Mouse (Mus musculus): ENCODE data around the gene Stfa2. TPM values are rescaled to one million over a fixed set of nuclear protein-coding genes. Genes with fewer than 3 reads are reported as not detected.
"Not testable (repeated sequence)": the region's sequence is repeated elsewhere in the genome, so short reads cannot be mapped to it uniquely, and the experiment has no call there.

Stfa2 gene
- not detected in 2 replicates for polyA plus RNA-seq (2014; fragmentation: Nextera tagmentation; extraction: Ambion mirVana)

- no peaks in the 10 kb centered on the region for H3K4me1 ChIP-seq (ENCODE audit: control insufficient read depth, insufficient read depth, low read length)
- ATAC-seq (replicated peaks; ENCODE audit: insufficient number of reproducible peaks, low FRiP score, low TSS enrichment, low read depth) = no peak
Observed at GRCm38 (mm10) chr16:36408357-36408756, at the start of gene Stfa2. Stfa2 (minus strand) TSS chr16:36408457.

GRCm38 (mm10) chr16:36455342-36455802, 47.1 kb upstream of the Stfa2 start, which contains the start of gene Stfa3:
Stfa3 (minus strand) TSS chr16:36455392.
- no peak for ATAC-seq (replicated peaks; ENCODE audit: insufficient number of reproducible peaks, low FRiP score, low TSS enrichment, low read depth)
- no peaks in the 10 kb centered on the region for H3K27me3 ChIP-seq (ENCODE audit: control insufficient read depth, insufficient read depth, low read length)

More at GRCm38 (mm10) chr16:36408357-36408756, at the start of gene Stfa2:
- Histone ChIP-seq H3K4me3 (ENCODE audit: low read depth, low read length) (no peak within 1 kb of the TSS), H3K27me3 (ENCODE audit: control insufficient read depth, insufficient read depth, low read length) (no peaks in the 10 kb centered on the region), H3K36me3 (replicated peaks; ENCODE audit: control insufficient read depth, insufficient read depth, low read depth, low read length) (no peaks in the 10 kb centered on the region), H3K4me2 (ENCODE audit: low read depth, low read length) (no peak within 1 kb of the TSS), H3K9ac (replicated peaks; ENCODE audit: low read length) (no peak within 1 kb of the TSS), H3K9me3 (replicated peaks; ENCODE audit: control insufficient read depth, low read length) (no peaks in the 10 kb centered on the region), H3K27ac (replicated peaks; ENCODE audit: low read depth, low read length) (no peak within 1 kb of the TSS)
- no peak for DNase-seq (ENCODE audit: low spot score)

DNA sequence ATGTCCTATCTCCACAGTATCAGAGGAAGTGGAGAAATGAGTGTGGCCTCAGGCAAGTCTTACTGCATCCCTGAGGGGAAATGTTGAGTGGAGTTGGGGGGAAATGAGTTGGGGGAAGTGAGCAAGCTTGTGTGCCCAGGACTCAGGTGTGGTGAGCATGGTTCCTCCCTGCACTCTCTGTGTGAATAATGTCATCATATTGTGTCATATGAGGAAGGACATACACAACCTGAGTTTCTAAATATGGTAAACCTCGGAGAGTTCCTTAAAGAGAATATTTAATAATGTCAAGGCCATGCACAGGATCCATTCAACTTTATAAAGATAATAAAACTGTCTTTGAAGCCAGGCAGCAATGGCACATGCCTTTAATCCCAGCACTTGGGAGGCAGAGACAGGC, 12.7 kb upstream of the Stfa2 start:
- 89% methylated on average over 1 of the region's 1 CpGs for WGBS
- H3K4me2 ChIP-seq (ENCODE audit: low read depth, low read length); H3K4me3 ChIP-seq (ENCODE audit: low read depth, low read length); H3K27ac ChIP-seq (replicated peaks; ENCODE audit: low read depth, low read length); H3K4me1 ChIP-seq (ENCODE audit: control insufficient read depth, insufficient read depth, low read length); H3K27me3 ChIP-seq (ENCODE audit: control insufficient read depth, insufficient read depth, low read length); DNase-seq (ENCODE audit: low spot score); ATAC-seq (replicated peaks; ENCODE audit: insufficient number of reproducible peaks, low FRiP score, low TSS enrichment, low read depth); H3K9ac ChIP-seq (replicated peaks; ENCODE audit: low read length); H3K9me3 ChIP-seq (replicated peaks; ENCODE audit: control insufficient read depth, low read length); H3K36me3 ChIP-seq (replicated peaks; ENCODE audit: control insufficient read depth, insufficient read depth, low read depth, low read length): not testable (repeated sequence)

More at GRCm38 (mm10) chr16:36455342-36455802, 47.1 kb upstream of the Stfa2 start, which contains the start of gene Stfa3:
- DNase-seq (ENCODE audit: low spot score) = no peak
- H3K27ac ChIP-seq (replicated peaks; ENCODE audit: low read depth, low read length) = no peak within 1 kb of the TSS
- no peak within 1 kb of the TSS for H3K4me2 ChIP-seq (ENCODE audit: low read depth, low read length)
- no peak within 1 kb of the TSS for H3K4me3 ChIP-seq (ENCODE audit: low read depth, low read length)
- H3K36me3 ChIP-seq (replicated peaks; ENCODE audit: control insufficient read depth, insufficient read depth, low read depth, low read length) = no peaks in the 10 kb centered on the region
- no peak within 1 kb of the TSS for H3K9ac ChIP-seq (replicated peaks; ENCODE audit: low read length)
- H3K9me3 ChIP-seq (replicated peaks; ENCODE audit: control insufficient read depth, low read length) = no peaks in the 10 kb centered on the region
- 78% methylated on average over 4 of the region's 4 CpGs for WGBS
- H3K4me1 ChIP-seq (ENCODE audit: control insufficient read depth, insufficient read depth, low read length) = no peaks in the 10 kb centered on the region

DNA sequence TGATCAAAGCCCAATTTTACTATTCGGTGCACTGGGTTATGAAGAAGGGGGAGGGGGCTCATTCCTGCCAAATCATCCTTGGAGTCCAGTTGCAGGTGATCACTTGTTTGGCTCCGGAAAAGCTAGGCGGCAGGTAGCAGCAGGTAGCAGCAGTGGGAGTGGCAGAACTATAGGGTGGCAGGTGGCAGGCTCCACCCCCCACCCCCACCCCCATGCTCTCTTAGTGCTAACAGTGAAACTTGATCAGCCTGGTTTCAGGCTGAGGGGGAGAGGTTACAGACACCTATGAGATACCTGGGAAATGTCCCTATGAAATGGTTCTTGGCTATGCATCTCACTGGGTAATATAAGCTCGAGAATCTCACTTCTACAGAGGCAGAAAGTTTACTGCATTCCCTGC, 19.2 kb downstream of the Stfa2 start:
- H3K4me2 ChIP-seq (ENCODE audit: low read depth, low read length) = no peak overlapping the region
- no peak overlapping the region for H3K27ac ChIP-seq (replicated peaks; ENCODE audit: low read depth, low read length)
- ATAC-seq (replicated peaks; ENCODE audit: insufficient number of reproducible peaks, low FRiP score, low TSS enrichment, low read depth) = no peak
- no peak overlapping the region for H3K4me3 ChIP-seq (ENCODE audit: low read depth, low read length)
- H3K27me3 ChIP-seq (ENCODE audit: control insufficient read depth, insufficient read depth, low read length) = no peaks in the 10 kb centered on the region
- no peaks in the 10 kb centered on the region for H3K4me1 ChIP-seq (ENCODE audit: control insufficient read depth, insufficient read depth, low read length)
- no peak overlapping the region for H3K9ac ChIP-seq (replicated peaks; ENCODE audit: low read length)
- no peaks in the 10 kb centered on the region for H3K9me3 ChIP-seq (replicated peaks; ENCODE audit: control insufficient read depth, low read length)
- DNase-seq (ENCODE audit: low spot score) = peak; percentile 0
- 19% methylated on average over 4 of the region's 4 CpGs for WGBS
- no peaks in the 10 kb centered on the region for H3K36me3 ChIP-seq (replicated peaks; ENCODE audit: control insufficient read depth, insufficient read depth, low read depth, low read length)

- not testable (repeated sequence) for H3K9ac ChIP-seq (replicated peaks; ENCODE audit: low read length); H3K9me3 ChIP-seq (replicated peaks; ENCODE audit: control insufficient read depth, low read length); H3K4me2 ChIP-seq (ENCODE audit: low read depth, low read length); H3K4me1 ChIP-seq (ENCODE audit: control insufficient read depth, insufficient read depth, low read length); DNase-seq (ENCODE audit: low spot score); ATAC-seq (replicated peaks; ENCODE audit: insufficient number of reproducible peaks, low FRiP score, low TSS enrichment, low read depth); H3K27ac ChIP-seq (replicated peaks; ENCODE audit: low read depth, low read length); H3K27me3 ChIP-seq (ENCODE audit: control insufficient read depth, insufficient read depth, low read length); H3K4me3 ChIP-seq (ENCODE audit: low read depth, low read length); H3K36me3 ChIP-seq (replicated peaks; ENCODE audit: control insufficient read depth, insufficient read depth, low read depth, low read length)
- WGBS = 87% methylated on average over 3 of the region's 3 CpGs
Observed at GRCm38 (mm10) chr16:36367648-36368047, 40.6 kb downstream of the Stfa2 start, which contains the start of gene BC100530. BC100530 (minus strand) TSS chr16:36367748.

Other genes starting within 250 kb of the Stfa2 start
- gene Gm5483, start 224.2 kb downstream of the Stfa2 start, polyA plus RNA-seq (2014; fragmentation: Nextera tagmentation; extraction: Ambion mirVana) = 1.6 and 2.3 TPM in 2 replicates
- not detected in 2 replicates for gene Gm5416, start 198.1 kb downstream of the Stfa2 start, polyA plus RNA-seq (2014; fragmentation: Nextera tagmentation; extraction: Ambion mirVana)
- gene 2010005H15Rik, start 187.0 kb downstream of the Stfa2 start, polyA plus RNA-seq (2014; fragmentation: Nextera tagmentation; extraction: Ambion mirVana) = not detected in 2 replicates
- 4.0 and 5.5 TPM in 2 replicates for gene Stfa1, start 131.5 kb downstream of the Stfa2 start, polyA plus RNA-seq (2014; fragmentation: Nextera tagmentation; extraction: Ambion mirVana)
- gene BC117090, start 74.1 kb downstream of the Stfa2 start, polyA plus RNA-seq (2014; fragmentation: Nextera tagmentation; extraction: Ambion mirVana) = not detected in 2 replicates
- gene BC100530, start 40.7 kb downstream of the Stfa2 start, polyA plus RNA-seq (2014; fragmentation: Nextera tagmentation; extraction: Ambion mirVana) = 3.7 and 4.2 TPM in 2 replicates
- 0.82 and 1.4 TPM in 2 replicates for gene Stfa3, start 46.9 kb upstream of the Stfa2 start, polyA plus RNA-seq (2014; fragmentation: Nextera tagmentation; extraction: Ambion mirVana)
- 0.33 and 0.39 TPM in 2 replicates for gene Casr, start 153.7 kb upstream of the Stfa2 start, polyA plus RNA-seq (2014; fragmentation: Nextera tagmentation; extraction: Ambion mirVana)